Mouse (Mus musculus) megakaryocyte-erythroid progenitor cell, adult 5-6 weeks (primary cell): Measurements from ENCODE around the gene Mrps31. TPM values are rescaled to one million over a fixed set of nuclear protein-coding genes. Genes with fewer than 3 reads are reported as not detected.

Source experiments
- ATAC-seq: replicated peaks from 2 replicates; pipeline ENCODE4 v1.8.0; 2016; ENCODE audit warnings: mild to moderate bottlenecking, inconsistent platforms; ENCODE audit not compliant: severe bottlenecking, poor library complexity, low FRiP score, low TSS enrichment
- total RNA-seq, 2 experiments: library from RNA; stranded (forward) in 1 of 2; stranded (reverse) in 1 of 2; fragments of 200-1000, 215-1000 nt in 1 of 2; fragments of >200 nt in 1 of 2; fragmentation: Nextera tagmentation in 1 of 2; gene quantifications; 2 replicates each; pipeline ENCODE4 v1.2.3; 2014 to 2017

Mrps31 gene
- total RNA-seq (2014; fragmentation: Nextera tagmentation) (18.2 and 25.7 TPM in 2 replicates), total RNA-seq (2017) (39.8 and 43.1 TPM in 2 replicates)

DNA sequence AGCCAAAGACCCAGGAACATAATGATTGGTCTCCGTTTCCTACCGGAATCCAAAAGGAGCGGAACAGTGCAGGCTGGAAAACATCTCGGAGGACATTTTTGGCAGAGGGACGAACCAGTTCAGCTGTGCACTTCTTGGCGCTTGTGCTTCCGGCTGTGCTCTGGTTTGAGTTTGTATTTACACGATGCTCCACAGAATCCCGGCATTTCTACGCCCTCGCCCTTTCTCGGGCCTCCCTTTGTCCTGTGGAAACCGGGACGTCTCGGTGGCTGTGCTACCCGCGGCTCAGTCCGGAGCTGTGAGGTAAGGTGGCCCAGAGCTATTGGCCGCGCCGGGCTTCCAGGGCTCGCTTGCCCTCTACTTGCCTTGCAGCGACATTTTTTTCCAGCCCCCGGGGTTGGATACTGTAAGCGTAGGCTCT is at the start of gene Mrps31:
Gene Mrps31 (plus strand): TSS at position 80 of the 421 bp plus-strand sequence.
- peak; percentile 88 for ATAC-seq

DNA sequence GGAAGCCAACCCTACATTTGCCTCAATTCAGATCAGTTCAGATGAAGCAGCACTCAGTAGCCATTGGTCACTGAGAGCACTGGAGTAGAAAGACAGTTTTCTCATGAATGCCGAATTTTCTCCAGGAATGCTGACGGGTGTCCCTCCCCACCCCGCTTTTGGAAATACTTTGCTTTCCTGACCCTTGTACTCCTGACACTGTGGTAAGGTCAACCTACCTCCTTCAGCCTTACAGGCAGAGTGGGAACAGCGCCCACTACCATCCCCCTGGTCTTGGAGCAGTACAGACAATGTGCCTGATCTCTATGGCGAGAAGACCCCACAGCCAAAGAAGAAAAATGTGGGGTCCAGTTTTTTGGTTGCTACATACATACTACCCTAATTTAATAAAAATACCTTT is 34.9 kb upstream of the Mrps31 start:
- ATAC-seq: no peak

DNA sequence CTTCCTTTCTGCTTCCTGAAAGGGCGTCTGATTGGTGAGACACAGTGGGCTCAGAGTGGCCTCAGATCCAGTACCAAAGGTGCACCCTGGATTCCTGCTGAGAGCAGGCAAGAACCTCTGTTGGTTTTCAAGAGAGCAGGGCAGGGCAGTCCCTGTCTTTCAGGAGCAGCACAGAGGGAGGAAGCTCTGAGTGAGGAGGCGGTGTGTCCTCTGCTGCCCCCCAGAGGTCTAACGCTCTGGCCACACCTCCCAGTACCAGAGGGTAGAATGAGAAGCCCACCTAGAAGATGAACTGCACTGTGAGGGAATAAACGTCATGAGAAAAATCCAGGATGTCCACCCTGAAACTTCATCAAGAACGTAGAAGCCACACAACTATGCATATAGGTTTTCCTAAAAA is 34.3 kb upstream of the Mrps31 start:
- peak; percentile 94 for ATAC-seq

DNA sequence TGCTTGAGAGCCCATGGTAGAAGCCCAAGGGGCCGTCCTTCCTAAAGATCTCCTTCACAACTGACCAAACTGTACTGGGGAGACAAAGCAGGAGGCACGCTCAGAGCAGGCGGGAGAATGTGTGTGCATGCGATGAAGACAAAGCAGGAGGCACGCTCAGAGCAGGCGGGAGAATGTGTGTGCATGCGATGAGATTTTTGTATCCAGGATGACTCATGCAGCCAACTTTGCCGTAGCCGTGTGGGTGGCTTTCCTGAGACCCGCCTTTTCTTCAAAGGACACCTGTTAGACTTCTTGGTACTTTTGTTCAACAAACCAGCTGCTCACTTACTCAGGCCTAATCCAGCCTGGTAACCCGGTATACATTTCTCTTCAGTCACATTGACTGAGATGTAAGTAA is 30.2 kb upstream of the Mrps31 start:
- no peak for ATAC-seq

DNA sequence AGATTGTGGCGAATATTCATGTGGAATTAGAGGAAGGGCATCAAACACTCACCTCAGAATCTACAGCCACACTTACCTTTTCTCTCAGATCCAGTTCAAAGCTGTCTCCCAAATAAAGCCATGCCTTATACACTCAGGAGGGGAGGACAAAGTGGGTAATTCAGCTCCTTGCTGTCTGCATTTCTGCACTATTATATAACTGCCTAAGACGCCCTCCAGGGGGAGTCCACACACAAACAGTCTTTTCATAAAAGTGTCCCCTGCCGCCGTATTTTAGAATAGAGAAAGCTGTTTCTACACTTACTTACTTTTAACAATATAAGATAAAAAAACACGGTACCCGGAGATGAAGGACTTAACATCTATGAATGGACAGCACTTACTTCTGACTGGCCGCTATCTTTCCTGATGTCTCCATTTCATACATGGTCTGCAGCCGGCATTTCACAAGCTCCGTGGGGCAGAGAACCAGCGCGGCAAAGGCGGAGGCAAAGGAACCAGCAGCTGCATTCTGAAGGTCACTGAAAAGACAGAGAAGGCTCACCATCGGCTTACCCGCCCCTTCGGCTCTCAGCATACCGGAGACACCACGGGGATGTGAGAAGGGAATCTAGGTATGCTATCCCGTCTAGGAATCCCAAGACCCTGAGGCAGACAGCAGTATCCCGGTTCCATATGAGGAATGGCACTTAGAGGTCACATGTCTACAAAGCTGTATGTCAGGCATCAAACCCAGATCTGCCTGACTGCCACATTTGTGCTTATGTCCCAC is 28.2 kb upstream of the Mrps31 start:
- ATAC-seq: no peak

DNA sequence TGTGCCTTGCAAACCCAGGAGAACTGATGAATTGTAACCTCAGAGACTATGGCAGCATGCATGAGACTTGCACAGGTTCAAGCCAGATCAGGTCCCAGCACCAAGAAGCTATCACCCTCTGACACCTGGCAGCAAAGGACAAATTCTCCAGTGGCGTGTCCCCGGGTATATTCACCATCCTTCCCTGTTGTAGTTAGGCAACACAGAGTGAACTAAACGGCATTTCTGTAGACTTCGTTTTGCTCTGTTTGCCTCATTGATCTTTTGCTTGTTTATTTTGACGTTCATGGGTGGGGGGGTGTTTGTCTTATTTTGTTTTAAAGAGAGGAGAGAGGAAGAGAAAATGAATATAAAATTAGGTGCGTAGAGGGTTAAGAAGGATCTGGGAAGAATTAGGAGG is 26.0 kb upstream of the Mrps31 start:
- no peak for ATAC-seq

DNA sequence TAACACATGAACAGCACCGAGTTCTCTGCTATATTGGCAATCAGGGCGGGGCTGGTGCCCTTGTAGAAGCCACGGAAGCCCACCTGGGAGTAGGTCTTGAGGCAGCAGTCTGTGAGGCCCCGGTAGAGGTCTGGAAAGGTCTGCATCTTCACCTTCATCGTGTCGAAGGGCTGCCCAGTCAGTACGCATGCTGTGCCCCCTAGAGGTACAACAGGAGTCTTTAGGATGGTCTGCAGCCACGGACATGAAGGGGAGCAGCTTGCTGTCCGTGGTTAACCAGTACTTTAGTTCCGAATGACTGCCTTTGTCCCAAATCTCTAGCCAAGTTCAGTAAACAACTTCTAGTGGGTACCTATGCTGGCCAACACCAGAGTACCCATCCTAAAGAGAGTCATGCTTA is 21.3 kb upstream of the Mrps31 start:
- no peak for ATAC-seq

DNA sequence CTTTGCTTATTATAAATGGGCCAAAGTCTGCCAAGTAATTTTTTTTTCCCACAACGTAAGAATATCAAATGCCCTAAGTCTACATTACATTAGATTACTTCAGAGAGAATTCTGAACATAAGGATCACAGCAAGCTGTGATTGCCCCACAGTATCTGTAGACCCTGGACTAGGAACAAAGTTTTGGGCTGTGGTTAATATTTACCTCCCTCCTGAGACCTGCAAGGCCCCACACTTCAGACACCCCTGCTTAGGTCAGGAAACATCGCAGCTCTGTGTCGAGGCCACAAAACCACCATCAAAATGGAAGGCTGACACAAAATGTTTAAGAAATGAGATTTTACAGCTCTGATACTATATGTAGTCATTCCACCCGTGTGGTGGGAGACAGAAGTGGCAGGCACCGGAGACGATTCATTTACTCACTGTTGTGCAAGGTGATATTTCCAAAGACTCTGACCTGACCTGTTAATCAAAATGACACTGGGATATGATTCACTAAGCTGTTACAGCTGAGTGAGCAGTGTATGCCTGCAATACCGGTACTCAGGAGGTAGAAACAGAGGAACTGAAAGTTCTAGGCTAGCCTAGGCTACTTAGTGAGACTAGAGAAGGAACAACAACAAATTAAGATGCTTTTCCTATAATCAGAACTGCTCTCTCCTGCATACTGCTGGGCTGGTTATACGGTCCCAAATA is 20.2 kb upstream of the Mrps31 start:
- no peak for ATAC-seq

DNA sequence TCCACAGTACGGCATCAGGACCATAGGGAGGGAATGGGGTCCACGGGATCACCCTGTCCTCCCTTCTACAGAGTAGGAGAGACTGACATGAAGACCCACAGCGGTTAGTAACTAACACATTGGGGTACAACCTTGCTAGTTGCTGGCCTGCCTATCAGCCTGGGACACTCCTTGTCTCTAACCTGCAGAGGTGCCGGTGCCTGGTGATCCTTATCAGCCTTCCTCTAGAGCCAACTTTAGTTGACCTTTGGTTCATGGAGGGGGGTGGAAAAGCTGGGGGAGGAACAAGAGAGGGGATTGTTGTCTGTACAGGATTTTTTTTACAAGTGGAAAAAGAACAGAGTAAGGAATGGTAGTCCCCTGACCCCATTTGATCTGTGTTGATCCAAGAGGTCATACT is 16.7 kb upstream of the Mrps31 start:
- no peak for ATAC-seq

DNA sequence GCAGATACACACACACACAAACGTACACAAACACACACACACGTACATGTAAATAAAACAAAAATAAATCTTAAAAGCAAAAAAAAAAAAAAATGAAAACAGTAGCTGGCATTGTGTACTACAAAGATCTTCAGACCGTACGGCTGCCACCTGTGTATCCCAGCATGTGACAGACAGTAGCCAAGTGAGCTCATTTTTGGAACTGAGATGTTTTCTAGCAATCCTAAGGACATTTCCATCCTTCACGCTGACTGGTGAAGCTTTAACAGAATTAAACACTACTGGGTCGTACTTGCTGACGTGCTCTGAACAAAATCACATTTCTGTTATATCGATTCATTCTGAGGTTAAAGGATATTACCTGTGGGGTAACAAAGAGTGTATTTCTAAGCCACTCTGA is 15.9 kb upstream of the Mrps31 start:
- ATAC-seq: no peak

DNA sequence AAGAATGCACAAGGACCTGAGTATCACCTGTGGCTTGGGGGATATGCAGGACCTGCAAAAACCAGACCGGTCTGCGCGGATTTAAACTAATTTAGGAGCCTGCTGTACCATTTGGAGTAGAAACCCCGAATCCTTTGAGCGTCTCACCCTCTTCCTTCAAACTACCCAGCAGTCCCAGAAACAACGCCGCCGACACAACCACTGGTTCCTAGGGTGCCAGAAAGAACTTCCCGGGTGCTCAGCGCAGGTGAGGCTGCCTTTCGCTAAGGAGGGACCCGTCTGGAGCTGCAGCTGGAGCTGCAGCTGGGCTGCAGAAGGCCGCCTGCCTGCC is 13.4 kb upstream of the Mrps31 start:
- no peak; the same call in 1 of the 2 replicates for ATAC-seq

DNA sequence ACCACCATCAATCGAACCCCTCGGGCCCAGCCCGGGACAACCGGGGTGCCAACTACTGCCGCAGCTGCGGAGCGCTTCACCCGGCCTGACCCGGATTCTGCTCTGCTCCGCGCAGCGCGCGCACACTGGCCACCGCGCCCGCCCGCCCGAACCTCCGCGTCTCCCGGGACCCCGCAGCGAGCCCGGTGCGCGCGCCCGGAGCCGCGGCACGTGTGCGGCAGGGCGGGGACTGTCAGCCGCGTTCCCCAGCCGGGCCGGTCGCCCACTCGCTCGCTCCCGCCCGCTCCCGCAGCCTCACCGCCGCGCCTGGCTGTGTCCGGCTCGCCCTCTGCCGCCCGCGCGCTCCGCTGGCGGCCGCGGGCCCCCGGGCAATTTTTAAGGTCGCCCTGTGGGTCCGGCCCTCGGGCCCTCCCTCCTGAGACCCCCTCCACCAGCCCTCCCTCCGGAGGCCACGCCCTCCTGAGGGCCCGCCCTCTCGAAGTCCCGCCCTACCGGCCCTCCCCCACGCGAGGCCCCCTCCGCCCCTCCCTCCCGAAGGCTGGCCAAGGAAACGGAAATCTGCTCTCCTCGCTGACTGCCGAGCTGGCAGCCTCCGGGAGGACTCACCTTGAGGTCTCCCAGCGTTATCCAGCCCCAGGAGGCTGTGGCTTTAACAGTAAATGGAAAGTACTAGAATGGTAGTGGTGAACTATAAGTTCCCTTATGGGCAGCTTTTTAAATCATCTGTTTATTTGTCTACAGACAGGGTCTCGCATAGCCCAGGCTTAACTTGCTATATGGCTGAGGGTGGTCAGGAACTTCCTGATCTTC is 12.8 kb upstream of the Mrps31 start, which contains the start of gene Slc25a15:
Gene Slc25a15 (minus strand): TSS at position 456 of the 810 bp plus-strand sequence.
- ATAC-seq: peak; percentile 81

DNA sequence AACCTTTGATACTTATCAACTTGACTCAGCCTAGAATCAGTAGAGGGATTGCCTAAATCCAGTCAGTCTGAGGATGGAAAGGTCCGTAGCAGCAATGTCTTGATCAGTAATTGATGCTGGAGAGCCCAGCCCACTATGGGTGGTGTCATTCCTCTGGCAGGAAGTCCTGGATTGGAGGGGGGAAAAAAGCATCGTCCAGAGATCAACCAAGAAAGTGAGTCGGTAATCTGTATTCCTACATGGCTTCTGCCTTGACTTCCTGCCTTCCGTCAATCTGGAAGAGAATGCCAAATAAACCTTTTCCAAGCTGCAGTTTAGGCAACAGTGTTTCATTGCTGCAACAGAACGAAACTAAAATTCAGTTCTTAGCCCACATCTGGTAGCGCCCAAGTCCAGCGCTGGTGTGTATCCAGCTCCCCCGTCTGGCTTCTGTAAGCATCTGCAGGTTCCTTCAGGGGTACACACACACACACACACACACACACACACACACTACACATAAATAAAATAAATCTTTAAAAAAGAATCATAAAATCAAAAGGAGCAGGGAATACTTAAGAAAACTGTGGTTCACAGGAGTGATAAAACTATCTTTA is 11.8 kb upstream of the Mrps31 start:
- no peak for ATAC-seq

DNA sequence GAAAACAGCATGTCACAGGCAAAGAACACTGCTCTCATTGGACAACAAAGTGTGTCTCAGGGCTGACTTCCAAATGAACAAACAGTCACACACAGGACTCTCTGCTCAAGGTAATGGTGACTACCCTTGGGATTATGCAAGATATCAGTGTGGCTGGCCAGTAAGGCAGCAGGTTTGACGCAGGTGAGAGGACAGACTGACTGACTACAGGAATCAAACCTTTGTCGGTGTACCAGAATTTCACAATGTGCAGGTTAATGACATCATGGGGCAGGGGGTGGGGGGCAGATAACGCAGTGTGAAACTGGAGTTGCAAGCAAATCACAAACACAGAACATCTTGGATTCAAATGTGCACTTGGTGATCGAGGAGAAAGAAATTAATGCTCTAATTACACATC is 10.6 kb upstream of the Mrps31 start:
- ATAC-seq: no peak

DNA sequence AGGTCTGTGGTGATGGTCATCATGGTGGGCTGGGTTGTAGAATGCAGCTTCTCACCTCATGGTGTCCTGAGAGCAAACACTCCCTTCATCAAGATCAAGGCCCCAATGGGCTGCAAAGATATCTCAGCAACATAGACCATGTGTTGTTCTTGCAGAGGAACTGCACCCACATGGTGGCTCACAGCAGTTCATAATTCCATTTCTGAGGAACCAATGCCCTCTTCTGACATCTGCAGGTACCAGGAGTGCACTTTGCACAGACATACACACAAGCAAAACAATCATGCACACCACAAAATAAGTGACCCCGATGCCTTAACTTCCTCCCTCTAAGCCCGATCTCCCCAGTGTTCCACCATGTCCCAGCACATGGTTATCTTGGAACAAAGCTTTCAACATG is 7.9 kb upstream of the Mrps31 start:
- ATAC-seq: no peak

DNA sequence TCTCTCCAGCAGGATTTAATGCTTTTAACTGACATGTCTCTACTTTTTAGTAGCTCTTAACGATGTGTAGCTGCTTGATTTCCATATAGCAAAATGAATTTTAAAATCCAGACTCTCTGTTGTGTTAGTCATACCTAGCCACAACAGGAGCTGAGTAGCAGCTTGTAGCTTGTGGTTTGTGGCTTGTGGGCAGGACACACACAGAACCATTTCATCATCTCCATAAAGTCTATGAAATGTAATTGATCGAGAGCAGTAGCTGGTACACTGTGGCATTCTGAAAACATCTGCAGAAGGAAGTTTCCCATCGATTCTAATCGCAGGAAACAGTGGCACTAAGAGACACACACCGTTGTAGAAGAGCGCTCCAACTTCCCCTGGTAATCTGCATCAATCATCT is 5.4 kb upstream of the Mrps31 start:
- ATAC-seq: 0 out of 2 replicates have a peak, but pooled peaks have one; percentile 41

DNA sequence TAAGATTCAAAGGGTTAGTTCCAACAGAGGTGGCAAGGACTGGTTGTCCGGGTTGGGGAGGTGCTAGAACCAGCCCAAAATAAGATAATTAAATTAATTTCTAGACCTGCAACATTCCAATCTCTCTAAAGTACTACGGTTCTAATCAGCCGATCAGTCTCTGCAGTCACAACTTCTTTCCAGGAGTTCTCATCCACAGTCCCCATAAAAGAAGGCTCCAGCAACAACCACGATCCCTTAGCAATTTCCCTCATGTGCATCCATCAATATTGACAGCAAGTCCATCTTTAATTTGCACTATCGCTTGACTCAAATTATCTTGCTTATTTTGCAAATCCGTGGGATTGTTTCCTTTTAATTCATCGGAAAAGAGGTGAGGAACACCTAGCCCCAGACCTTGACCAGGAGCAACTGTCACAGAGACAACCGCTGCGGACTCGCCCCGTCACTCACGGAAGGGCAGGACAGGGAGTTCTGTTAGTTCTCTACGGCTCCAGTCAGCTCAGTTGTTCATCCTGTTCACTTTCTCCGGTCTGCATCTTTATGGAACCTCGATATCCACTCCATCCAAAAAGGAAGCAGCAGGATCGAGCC is 376 bp upstream of the Mrps31 start:
- peak; percentile 50 for ATAC-seq

DNA sequence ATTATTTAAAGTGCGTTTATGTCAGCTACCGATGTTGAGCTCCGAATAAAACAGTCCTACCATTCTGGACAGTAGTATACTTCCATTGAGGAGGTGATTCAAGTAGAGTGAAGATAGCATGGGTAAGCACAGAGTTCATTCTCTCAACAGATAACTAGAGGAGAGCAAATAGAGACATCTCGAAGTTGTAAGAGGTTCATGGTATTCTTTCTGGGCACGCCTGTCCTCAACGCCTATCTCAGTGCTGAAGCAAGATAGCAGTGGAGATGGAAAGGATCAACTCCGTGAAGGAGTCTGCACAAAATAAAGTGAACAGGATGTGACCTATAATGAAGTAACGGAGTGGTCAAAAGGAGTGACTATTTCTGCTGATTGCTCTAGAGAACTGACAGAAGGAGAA is 810 bp downstream of the Mrps31 start:
- peak; percentile 42 for ATAC-seq
